Mouse (Mus musculus) spleen, adult 2 months (tissue): ENCODE measurements around the gene Igf2r.

ENCODE experiments used
- CTCF ChIP-seq: fragments of 200-500 bp; IDR thresholded peaks from 2 replicates; pipeline ENCODE4 v1.5.1; 2011; ENCODE audit warnings: mild to moderate bottlenecking, inconsistent platforms; ENCODE audit not compliant: insufficient read depth, insufficient read length, insufficient replicate concordance; ENCODE audit errors: extremely low read depth
- POLR2A ChIP-seq: fragments of 200-500 bp; IDR thresholded peaks from 2 replicates; pipeline ENCODE4 v1.6.1; 2011; ENCODE audit warnings: low read depth, low read length, inconsistent platforms

- TF ChIP-seq POLR2A (no peak), CTCF (no peak)
Observed at GRCm38 (mm10) chr17:12718251-12718650, 51.2 kb downstream of the Igf2r start.
